Mouse (Mus musculus) intestine, embryonic 14.5 days (tissue): ENCODE measurements around the gene Gm17428. TPM values are rescaled to one million over a fixed set of nuclear protein-coding genes. Genes with fewer than 3 reads are reported as not detected.
"Not testable (repeated sequence)": the region's sequence is repeated elsewhere in the genome, so short reads cannot be mapped to it uniquely, and the experiment has no call there.

ENCODE experiments used
- ATAC-seq: fragments of 200-750 bp; cut with Nextera tagmentation; replicated peaks from 2 replicates; pipeline ENCODE4 v1.8.0; 2017; ENCODE audit warnings: low read depth, moderate number of reproducible peaks, moderate TSS enrichment, moderate library complexity; ENCODE audit not compliant: low FRiP score, low TSS enrichment
- DNase-seq: peaks from one replicate; pipeline ENCODE4 v3.0.0-alpha.2; 2018; ENCODE audit warnings: low spot score
- H3K27ac ChIP-seq: fragments of 300-500 bp; sonication (generic); 2 replicates; pipeline ENCODE4 v1.5.1; 2014; ENCODE audit warnings: low read depth, mild to moderate bottlenecking, control low read depth
- H3K27me3 ChIP-seq: fragments of 300-500 bp; sonication (generic); replicated peaks from 2 replicates; pipeline ENCODE4 v1.6.1; 2014; ENCODE audit warnings: low read length, control low read depth; ENCODE audit not compliant: control insufficient read depth, insufficient read depth
- H3K36me3 ChIP-seq: fragments of 300-500 bp; sonication (generic); 2 replicates; pipeline ENCODE4 v1.6.1; 2014; ENCODE audit warnings: low read length, control low read depth; ENCODE audit not compliant: control insufficient read depth, insufficient read depth
- H3K4me1 ChIP-seq: fragments of 300-500 bp; sonication (generic); replicated peaks from 2 replicates; pipeline ENCODE4 v1.6.1; 2014; ENCODE audit warnings: low read length, control low read depth, mixed read lengths; ENCODE audit not compliant: control insufficient read depth, insufficient read depth
- H3K4me2 ChIP-seq: fragments of 300-500 bp; sonication (generic); 2 replicates; pipeline ENCODE4 v1.6.1; 2014; ENCODE audit warnings: low read length
- H3K4me3 ChIP-seq: fragments of 300-500 bp; sonication (generic); 2 replicates; pipeline ENCODE4 v1.5.1; 2014; ENCODE audit warnings: low read depth, low read length, control low read depth, mixed read lengths
- H3K9ac ChIP-seq: fragments of 300-500 bp; sonication (generic); 2 replicates; pipeline ENCODE4 v1.6.1; 2014; ENCODE audit warnings: mild to moderate bottlenecking, low read length
- H3K9me3 ChIP-seq: fragments of 300-500 bp; sonication (generic); 2 replicates; pipeline ENCODE4 v1.6.1; 2016; ENCODE audit warnings: low read length, control low read depth; ENCODE audit not compliant: control insufficient read depth
- WGBS: fragments of 180-500 bp; shearing (Covaris S2); extraction: QIAGEN DNeasy Blood & Tissue Kit; methylation state at CpG from one replicate; pipeline ENCODE4 v1.1.7; 2014; 5-methylcytosine and 5-hydroxymethylcytosine counted together
- polyA plus RNA-seq: library from polyadenylated mRNA; unstranded; fragments of >200 nt; fragmentation: Nextera tagmentation; extraction: Ambion mirVana; gene quantifications from 2 replicates; pipeline ENCODE4 v1.2.1, GENCODE M21; 2014

Gm17428 gene
- polyA plus RNA-seq, 1 experiment from 2014 or later = not detected

GRCm38 (mm10) chr14:54967874-54968273 lies 8.9 kb upstream of the Gm17428 start:
- H3K36me3 ChIP-seq = no peaks in the 10 kb centered on the region
- H3K9ac ChIP-seq = no peak overlapping the region
- H3K27me3 ChIP-seq = no peaks in the 10 kb centered on the region
- no peak overlapping the region for H3K4me2 ChIP-seq
- no peaks in the 10 kb centered on the region for H3K9me3 ChIP-seq
- H3K4me1 ChIP-seq = no peaks in the 10 kb centered on the region
- DNase-seq = no peak
- 73% methylated on average over 3 of the region's 3 CpGs for WGBS
- no peak for ATAC-seq
- H3K27ac ChIP-seq = no peak overlapping the region
- no peak overlapping the region for H3K4me3 ChIP-seq

DNA sequence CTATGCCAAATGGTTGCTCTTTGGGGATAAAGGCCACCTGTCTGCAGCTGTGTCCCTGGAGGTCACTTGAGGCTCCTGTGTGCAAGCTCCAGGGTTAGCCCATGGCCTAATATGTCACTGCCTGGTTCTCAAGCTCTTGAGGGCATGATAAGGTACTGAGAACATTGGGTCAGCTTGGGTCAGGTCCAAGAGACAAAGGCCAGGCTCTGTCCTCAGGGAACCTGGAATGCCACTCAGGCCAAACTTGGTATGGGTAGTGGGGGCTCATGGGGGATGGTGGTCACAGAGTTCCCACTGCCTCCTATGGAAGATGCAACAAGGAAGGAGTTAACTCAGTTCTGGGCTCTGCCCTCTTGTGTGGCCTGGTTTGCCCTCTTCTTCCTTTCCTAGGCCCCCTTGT lies 8.4 kb upstream of the Gm17428 start:
- H3K9me3 ChIP-seq = no peaks in the 10 kb centered on the region
- H3K4me3 ChIP-seq = no peak overlapping the region
- no peak for DNase-seq
- H3K4me2 ChIP-seq = no peak overlapping the region
- no peak for ATAC-seq
- H3K27ac ChIP-seq = no peak overlapping the region
- H3K9ac ChIP-seq = no peak overlapping the region
- H3K27me3 ChIP-seq = no peaks in the 10 kb centered on the region
- no peaks in the 10 kb centered on the region for H3K36me3 ChIP-seq
- no peaks in the 10 kb centered on the region for H3K4me1 ChIP-seq

GRCm38 (mm10) chr14:54972786-54973185 lies 3.9 kb upstream of the Gm17428 start:
- not testable (repeated sequence) for H3K4me2 ChIP-seq, ATAC-seq, H3K27ac ChIP-seq, H3K27me3 ChIP-seq, H3K36me3 ChIP-seq, H3K4me3 ChIP-seq, DNase-seq, H3K9ac ChIP-seq, H3K9me3 ChIP-seq, H3K4me1 ChIP-seq
- WGBS = 93% methylated on average over 7 of the region's 11 CpGs

DNA sequence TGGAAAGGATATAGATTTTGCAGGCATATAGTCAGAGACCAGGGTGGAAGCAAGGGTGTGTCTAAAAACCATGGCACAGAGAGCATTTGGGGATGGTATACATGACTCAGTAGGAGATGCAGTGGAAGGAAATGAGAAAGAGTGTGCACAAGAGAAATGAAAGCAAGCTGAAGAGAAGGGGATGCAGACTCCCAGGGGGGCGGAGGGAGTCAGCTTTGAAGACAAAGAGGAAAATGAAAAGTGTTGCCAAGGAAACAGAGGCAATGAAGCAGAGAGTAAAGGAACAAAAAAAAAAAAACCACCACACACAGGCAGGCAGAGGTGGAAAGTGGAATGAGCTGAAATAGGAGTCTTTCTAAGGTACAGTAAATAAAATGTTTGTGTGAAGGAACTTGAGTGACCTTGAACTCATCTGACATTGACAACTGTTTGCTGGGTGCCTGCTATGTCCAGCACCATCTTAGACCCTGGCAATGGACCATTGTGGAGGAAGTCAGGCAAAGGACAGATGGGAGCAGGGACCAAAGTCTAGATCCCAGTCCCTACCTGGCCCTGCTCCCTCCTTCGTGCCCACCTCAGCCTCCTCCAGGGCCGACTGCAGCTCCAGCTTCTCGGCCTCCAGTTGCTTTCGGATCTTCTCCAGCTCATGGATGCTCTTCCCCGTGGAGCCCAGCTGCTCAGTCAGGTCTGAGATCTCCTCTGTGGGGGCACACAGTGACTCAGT lies 2.5 kb upstream of the Gm17428 start:
- H3K4me1 ChIP-seq = no peaks in the 10 kb centered on the region
- H3K4me2 ChIP-seq = no peak overlapping the region
- ATAC-seq = no peak
- H3K4me3 ChIP-seq = no peak overlapping the region
- H3K9ac ChIP-seq = no peak overlapping the region
- H3K27ac ChIP-seq = no peak overlapping the region
- H3K27me3 ChIP-seq = no peaks in the 10 kb centered on the region
- WGBS = 85% methylated on average over 6 of the region's 6 CpGs
- no peaks in the 10 kb centered on the region for H3K9me3 ChIP-seq
- DNase-seq = no peak
- H3K36me3 ChIP-seq = no peaks in the 10 kb centered on the region

GRCm38 (mm10) chr14:54978664-54979063 lies 1.9 kb downstream of the Gm17428 start:
- Histone ChIP-seq H3K4me2 (no peak overlapping the region), H3K9ac (no peak overlapping the region), H3K27ac (no peak overlapping the region), H3K36me3 (no peaks in the 10 kb centered on the region), H3K4me1 (no peaks in the 10 kb centered on the region), H3K27me3 (no peaks in the 10 kb centered on the region), H3K9me3 (no peaks in the 10 kb centered on the region), H3K4me3 (no peak overlapping the region)
- DNase-seq (no peak), ATAC-seq (no peak)
- 91% methylated on average over 8 of the region's 8 CpGs for WGBS

- Histone ChIP-seq H3K4me1 (no peaks in the 10 kb centered on the region), H3K27me3 (no peaks in the 10 kb centered on the region), H3K27ac (no peak overlapping the region), H3K4me2 (no peak overlapping the region), H3K36me3 (no peaks in the 10 kb centered on the region), H3K4me3 (no peak overlapping the region), H3K9me3 (no peaks in the 10 kb centered on the region), H3K9ac (no peak overlapping the region)
- ATAC-seq (no peak), DNase-seq (no peak)
- WGBS = 95% methylated on average over 7 of the region's 7 CpGs
These were observed 5.2 kb downstream of the Gm17428 start for GRCm38 (mm10) chr14:54981934-54982333.

DNA sequence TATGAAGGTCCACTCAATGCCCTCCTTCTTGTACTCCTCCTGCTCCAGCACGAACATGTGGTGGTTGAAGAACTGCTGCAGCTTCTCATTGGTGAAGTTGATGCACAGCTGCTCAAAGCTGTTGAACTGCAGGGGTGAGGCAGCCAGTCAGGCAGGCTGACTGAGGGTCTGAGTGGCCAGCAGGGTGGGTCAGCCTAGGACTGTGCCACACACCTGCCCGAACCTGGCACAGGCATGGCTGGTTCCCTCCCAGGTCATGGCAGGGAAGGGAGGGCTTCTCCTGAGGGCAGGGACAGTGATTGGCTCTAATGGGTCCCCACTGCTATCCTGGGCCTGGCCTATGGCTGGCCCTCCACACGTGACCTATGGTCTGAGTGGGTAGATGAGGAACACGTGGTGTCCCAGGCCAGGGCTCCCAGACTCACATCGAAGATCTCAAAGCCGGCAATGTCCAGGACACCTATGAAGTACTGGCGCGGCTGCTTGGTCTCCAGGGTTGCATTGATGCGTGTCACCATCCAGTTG lies 11.7 kb downstream of the Gm17428 start:
- not testable (repeated sequence) for H3K4me3 ChIP-seq, H3K9me3 ChIP-seq, H3K27ac ChIP-seq, ATAC-seq, H3K27me3 ChIP-seq, H3K9ac ChIP-seq, DNase-seq, H3K36me3 ChIP-seq, H3K4me2 ChIP-seq, H3K4me1 ChIP-seq
- WGBS = 90% methylated on average over 9 of the region's 9 CpGs

- no peak overlapping the region for H3K9ac ChIP-seq
- WGBS = 91% methylated on average over 13 of the region's 13 CpGs
- no peak overlapping the region for H3K27ac ChIP-seq
- H3K27me3 ChIP-seq = no peaks in the 10 kb centered on the region
- H3K4me3 ChIP-seq = no peak overlapping the region
- DNase-seq (no peak), ATAC-seq (no peak)
- H3K4me2 ChIP-seq = no peak overlapping the region
- H3K4me1 ChIP-seq = no peaks in the 10 kb centered on the region
- no peaks in the 10 kb centered on the region for H3K9me3 ChIP-seq
- H3K36me3 ChIP-seq = no peaks in the 10 kb centered on the region
These were observed 12.1 kb downstream of the Gm17428 start for GRCm38 (mm10) chr14:54988882-54989281.

DNA sequence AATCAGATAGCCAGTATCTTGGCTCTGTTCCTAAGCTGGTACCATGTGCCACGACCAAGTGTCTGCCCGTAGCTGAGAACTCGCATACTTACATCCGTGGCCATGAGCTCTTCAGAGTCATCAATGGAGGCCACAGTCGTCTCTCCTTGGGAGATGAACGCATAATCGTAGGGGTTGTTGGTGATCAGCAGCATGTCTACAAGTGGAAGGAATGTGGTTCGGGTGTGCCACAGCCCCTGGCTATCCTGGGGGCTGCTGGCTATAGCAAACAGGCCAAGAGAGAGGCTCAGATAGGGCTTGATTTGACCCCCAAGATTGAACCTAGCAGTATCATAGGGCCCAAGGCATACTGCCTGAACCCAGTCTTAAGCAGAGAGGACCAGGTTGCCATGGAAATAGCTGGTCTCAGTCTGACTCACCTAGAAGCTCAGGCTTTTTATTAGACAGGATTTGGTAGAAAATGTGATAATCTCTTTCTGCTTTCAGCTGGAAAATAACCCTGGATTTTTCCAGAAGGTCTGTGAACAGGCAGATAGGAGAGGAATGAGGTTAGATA lies 13.2 kb downstream of the Gm17428 start:
- no peaks in the 10 kb centered on the region for H3K27me3 ChIP-seq
- ATAC-seq (no peak), DNase-seq (no peak)
- no peak overlapping the region for H3K9ac ChIP-seq
- no peak overlapping the region for H3K4me3 ChIP-seq
- no peak overlapping the region for H3K4me2 ChIP-seq
- H3K27ac ChIP-seq = no peak overlapping the region
- no peaks in the 10 kb centered on the region; the same call in 1 of the 2 replicates for H3K4me1 ChIP-seq
- WGBS = 86% methylated on average over 8 of the region's 8 CpGs
- H3K36me3 ChIP-seq = no peaks in the 10 kb centered on the region
- H3K9me3 ChIP-seq = no peaks in the 10 kb centered on the region
